Mouse (Mus musculus): Measurements from ENCODE around the gene Gm4631. TPM values are rescaled to one million over a fixed set of nuclear protein-coding genes. Genes with fewer than 3 reads are reported as not detected.

Gm4631 gene
- polyA plus RNA-seq (2012; rRNA removed): 0.61 and 0.86 TPM in 2 replicates

GRCm38 (mm10) chr2:175338097-175338496 lies at the start of gene Gm4631:
Gene Gm4631 (minus strand): TSS chr2:175338197.

DNA sequence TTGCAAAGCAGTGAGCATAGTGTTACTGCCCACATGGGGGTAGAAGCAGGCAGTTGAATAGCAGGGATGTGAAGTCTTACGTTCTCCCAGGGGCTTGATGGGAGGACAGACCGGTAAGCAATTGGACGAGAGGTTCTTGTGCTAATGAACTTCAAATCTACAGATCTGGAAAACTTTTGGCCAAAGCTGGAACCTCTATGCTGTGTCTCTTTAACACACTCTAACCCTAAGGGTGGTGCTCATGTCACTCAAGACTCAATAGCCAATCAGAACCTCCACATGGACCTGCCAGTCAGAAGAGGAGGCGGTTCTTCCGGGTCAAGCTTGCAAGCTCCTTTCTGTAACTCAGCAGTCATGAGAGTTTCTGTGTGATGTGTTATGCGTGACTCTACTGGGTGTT lies 34.1 kb upstream of the Gm4631 start, which contains the start of gene Zfp968:
Gene Zfp968, plus strand, starts transcription at position 301 of the 400 bp plus-strand sequence.

GRCm38 (mm10) chr2:175274825-175275224 lies 63.2 kb downstream of the Gm4631 start, which contains the start of gene Gm14440:
Gene Gm14440 (plus strand): TSS chr2:175275125.

Other genes starting within 250 kb of the Gm4631 start
- 0.24 and 0.60 TPM in 2 replicates for gene Gm14399, start 196.2 kb downstream of the Gm4631 start, polyA plus RNA-seq (2012; rRNA removed)
- 0.05 and 0.29 TPM in 2 replicates for gene Gm14443, start 162.3 kb downstream of the Gm4631 start, polyA plus RNA-seq (2012; rRNA removed)
- 2.8 and 4.0 TPM in 2 replicates for gene Gm14391, start 131.3 kb downstream of the Gm4631 start, polyA plus RNA-seq (2012; rRNA removed)
- gene Gm14440, start 63.1 kb downstream of the Gm4631 start, polyA plus RNA-seq (2012; rRNA removed): not detected in 2 replicates
- 0.96 and 1.3 TPM in 2 replicates for gene Zfp968, start 34.2 kb upstream of the Gm4631 start, polyA plus RNA-seq (2012; rRNA removed)
- 2.0 and 4.0 TPM in 2 replicates for gene Gm4724, start 97.6 kb upstream of the Gm4631 start, polyA plus RNA-seq (2012; rRNA removed)
- gene Zfp965, start 131.8 kb upstream of the Gm4631 start, polyA plus RNA-seq (2012; rRNA removed): 0.38 TPM in 1 of 2 replicates, not detected in the other